Mouse (Mus musculus) myocyte (in vitro differentiated cells): ENCODE measurements around the gene AC140267.1. TPM values are rescaled to one million over a fixed set of nuclear protein-coding genes. Genes with fewer than 3 reads are reported as not detected.
A peak's percentile ranks its signal among the peaks of the same experiment; 100 is the strongest.

Experiments
- H3K27me3 ChIP-seq: one replicate; pipeline ENCODE4 v1.6.1; 2011; ENCODE audit not compliant: control insufficient read depth, insufficient read depth, insufficient read length
- H3K36me3 ChIP-seq: one replicate; pipeline ENCODE4 v1.6.1; 2011; ENCODE audit not compliant: control insufficient read depth, insufficient read depth
- H3K4me2 ChIP-seq: one replicate; pipeline ENCODE4 v1.6.1; 2011; ENCODE audit warnings: low read depth, control low read depth
- H3K4me3 ChIP-seq: one replicate; pipeline ENCODE4 v1.5.1; 2011; ENCODE audit warnings: mild to moderate bottlenecking, control low read depth, moderate library complexity
- H3K79me2 ChIP-seq: one replicate; pipeline ENCODE4 v1.6.1; 2011; ENCODE audit not compliant: control insufficient read depth, insufficient read depth
- H3ac ChIP-seq: one replicate; pipeline ENCODE4 v1.6.1; 2011; ENCODE audit not compliant: control insufficient read depth, insufficient read length
- CEBPB ChIP-seq: IDR thresholded peaks from 2 replicates; pipeline ENCODE4 v1.6.1; 2011; ENCODE audit warnings: mild to moderate bottlenecking, moderate library complexity; ENCODE audit not compliant: poor library complexity, insufficient read depth, severe bottlenecking
- E2F4 ChIP-seq: IDR thresholded peaks from one replicate; pipeline ENCODE4 v1.6.1; 2011; ENCODE audit warnings: mild to moderate bottlenecking, control low read depth, moderate library complexity; ENCODE audit not compliant: insufficient read depth
- MAX ChIP-seq: IDR thresholded peaks from one replicate; pipeline ENCODE4 v1.6.1; 2011; ENCODE audit warnings: low read depth, mild to moderate bottlenecking, control low read depth
- MYOD1 ChIP-seq, 3 experiments: IDR thresholded peaks; one replicate each; pipeline ENCODE4 v1.6.1; 2011; ENCODE audit warnings: control low read depth in 2 of 3, low read depth in 2 of 3, mild to moderate bottlenecking in 2 of 3, moderate library complexity in 1 of 3; ENCODE audit not compliant: insufficient read length in 2 of 3, control insufficient read depth in 1 of 3
- MYOG ChIP-seq, 3 experiments: IDR thresholded peaks; one replicate each; pipeline ENCODE4 v1.6.1; 2011; ENCODE audit warnings: control low read depth in 2 of 3, low read depth in 2 of 3, mild to moderate bottlenecking in 2 of 3; ENCODE audit not compliant: insufficient read length in 2 of 3, control insufficient read depth in 1 of 3, insufficient read depth in 1 of 3
- POLR2A ChIP-seq: IDR thresholded peaks from one replicate; pipeline ENCODE4 v1.6.1; 2011; ENCODE audit warnings: low read depth, mild to moderate bottlenecking, control low read depth, moderate library complexity; ENCODE audit not compliant: insufficient read length
- POLR2AphosphoS2 ChIP-seq: IDR thresholded peaks from one replicate; pipeline ENCODE4 v1.6.1; 2011; ENCODE audit warnings: low read depth, control low read depth; ENCODE audit not compliant: insufficient read length
- REST ChIP-seq: IDR thresholded peaks from one replicate; pipeline ENCODE4 v1.6.1; 2011; ENCODE audit warnings: mild to moderate bottlenecking, control low read depth, moderate library complexity; ENCODE audit not compliant: insufficient read depth, insufficient read length
- SRF ChIP-seq: IDR thresholded peaks from one replicate; pipeline ENCODE4 v1.6.1; 2011; ENCODE audit warnings: low read depth; ENCODE audit not compliant: control insufficient read depth, insufficient read length
- TCF12 ChIP-seq: IDR thresholded peaks from one replicate; pipeline ENCODE4 v1.6.1; 2011; ENCODE audit warnings: mild to moderate bottlenecking, control low read depth; ENCODE audit not compliant: poor library complexity, insufficient read depth, severe bottlenecking
- TCF3 ChIP-seq: IDR thresholded peaks from one replicate; pipeline ENCODE4 v1.6.1; 2011; ENCODE audit warnings: low read depth, control low read depth; ENCODE audit not compliant: insufficient read length
- USF1 ChIP-seq: IDR thresholded peaks from one replicate; pipeline ENCODE4 v1.6.1; 2011; ENCODE audit warnings: low read depth, mild to moderate bottlenecking, control low read depth, moderate library complexity
- polyA plus RNA-seq: library from polyadenylated mRNA; unstranded; fragments of >200 nt; fragmentation: generic; extraction: Trizol; gene quantifications from one replicate; pipeline ENCODE4 v1.2.1, GENCODE M21; 2012; ENCODE audit warnings: missing spikeins

AC140267.1 gene
- polyA plus RNA-seq, 1 experiment, result not detected

GRCm38 (mm10) chr15:80217476-80217875 lies 18.2 kb upstream of the AC140267.1 start:
- no peaks in the 10 kb centered on the region for H3K27me3 ChIP-seq

GRCm38 (mm10) chr15:80219211-80219610 lies 16.4 kb upstream of the AC140267.1 start:
- Histone ChIP-seq H3K36me3 (no peaks in the 10 kb centered on the region), H3ac (no peak overlapping the region), H3K27me3 (no peaks in the 10 kb centered on the region), H3K4me3 (peak overlapping the region; percentile 3), H3K4me2 (peak overlapping the region; percentile 73), H3K79me2 (no peaks in the 10 kb centered on the region)
- TF ChIP-seq POLR2AphosphoS2 (peak; percentile 62), REST (no peak), MAX (peak; percentile 26), POLR2A (peak; percentile 50)

More at GRCm38 (mm10) chr15:80217476-80217875, 18.2 kb upstream of the AC140267.1 start:
- TF ChIP-seq E2F4 (no peak), SRF (no peak), POLR2A (no peak), REST (no peak), MAX (no peak), TCF3 (no peak), CEBPB (no peak), USF1 (no peak), POLR2AphosphoS2 (no peak), MYOD1 (IDR thresholded peaks at IDR 0.05; ENCODE audit: control insufficient read depth in 1 of 3, insufficient read length in 2 of 3, low read depth in 2 of 3) (no peak), TCF12 (no peak), MYOG (IDR thresholded peaks at IDR 0.05; ENCODE audit: control insufficient read depth in 1 of 3, insufficient read depth in 1 of 3, insufficient read length in 2 of 3, low read depth in 2 of 3) (no peak)
- H3K36me3 ChIP-seq, result no peaks in the 10 kb centered on the region
- H3K79me2 ChIP-seq, result no peaks in the 10 kb centered on the region
- no peak overlapping the region for H3K4me2 ChIP-seq
- no peak overlapping the region for H3K4me3 ChIP-seq
- no peak overlapping the region for H3ac ChIP-seq

GRCm38 (mm10) chr15:80219705-80220657 lies 15.7 kb upstream of the AC140267.1 start:
- Histone ChIP-seq H3K27me3 (no peaks in the 10 kb centered on the region), H3K4me3 (peak overlapping the region; percentile 3), H3K79me2 (no peaks in the 10 kb centered on the region), H3K36me3 (no peaks in the 10 kb centered on the region), H3ac (no peak overlapping the region), H3K4me2 (peak overlapping the region; percentile 73)
- TF ChIP-seq SRF (no peak), MYOG (IDR thresholded peaks at IDR 0.05; ENCODE audit: control insufficient read depth in 1 of 3, insufficient read depth in 1 of 3, insufficient read length in 2 of 3, low read depth in 2 of 3) (no peak), E2F4 (no peak), USF1 (peak; percentile 75), CEBPB (0 out of 2 replicates have a peak, but pooled peaks have one; percentile 35)

GRCm38 (mm10) chr15:80221031-80221430 lies 14.6 kb upstream of the AC140267.1 start:
- no peak overlapping the region for H3ac ChIP-seq
- H3K4me2 ChIP-seq, result no peak overlapping the region
- H3K27me3 ChIP-seq, result no peaks in the 10 kb centered on the region
- TF ChIP-seq POLR2A, result no peak
- TF ChIP-seq MAX, result no peak
- no peak for TF ChIP-seq SRF
- TF ChIP-seq TCF3, result no peak
- no peak for TF ChIP-seq CEBPB
- no peak for TF ChIP-seq USF1
- no peak for TF ChIP-seq POLR2AphosphoS2
- no peak for TF ChIP-seq MYOD1 (IDR thresholded peaks at IDR 0.05; ENCODE audit: control insufficient read depth in 1 of 3, insufficient read length in 2 of 3, low read depth in 2 of 3)
- no peak for TF ChIP-seq REST
- no peak for TF ChIP-seq E2F4
- no peak for TF ChIP-seq MYOG (IDR thresholded peaks at IDR 0.05; ENCODE audit: control insufficient read depth in 1 of 3, insufficient read depth in 1 of 3, insufficient read length in 2 of 3, low read depth in 2 of 3)
- TF ChIP-seq TCF12, result no peak
- no peak overlapping the region for H3K4me3 ChIP-seq
- H3K36me3 ChIP-seq, result no peaks in the 10 kb centered on the region
- no peaks in the 10 kb centered on the region for H3K79me2 ChIP-seq

GRCm38 (mm10) chr15:80223751-80224150 lies 11.9 kb upstream of the AC140267.1 start:
- Histone ChIP-seq H3ac (no peak overlapping the region), H3K4me3 (no peak overlapping the region), H3K36me3 (no peaks in the 10 kb centered on the region), H3K79me2 (no peaks in the 10 kb centered on the region), H3K27me3 (no peaks in the 10 kb centered on the region), H3K4me2 (no peak overlapping the region)
- no peak for TF ChIP-seq USF1
- no peak for TF ChIP-seq TCF12
- TF ChIP-seq E2F4, result no peak
- no peak for TF ChIP-seq POLR2A
